Mouse (Mus musculus): ENCODE measurements around the gene Ercc2.

Gene Ercc2

GRCm38 (mm10) chr7:19381377-19382165, at the start of gene Ercc2:
Gene Ercc2, plus strand, starts transcription at chr7:19382010.
- DNase-seq (ENCODE audit: low read depth, low spot score): peak; percentile 98

- no peak for DNase-seq (ENCODE audit: low read depth, low spot score)
Observed at GRCm38 (mm10) chr7:19332709-19333352, 49.0 kb upstream of the Ercc2 start.

- DNase-seq (ENCODE audit: low read depth, low spot score): no peak
Observed at GRCm38 (mm10) chr7:19335583-19335982, 46.2 kb upstream of the Ercc2 start.

GRCm38 (mm10) chr7:19337122-19337521, 44.7 kb upstream of the Ercc2 start:
- DNase-seq (ENCODE audit: low read depth, low spot score): no peak

- DNase-seq (ENCODE audit: low read depth, low spot score): no peak
Observed at GRCm38 (mm10) chr7:19338060-19338459, 43.8 kb upstream of the Ercc2 start.

GRCm38 (mm10) chr7:19338596-19338995, 43.2 kb upstream of the Ercc2 start:
- no peak for DNase-seq (ENCODE audit: low read depth, low spot score)

GRCm38 (mm10) chr7:19341250-19341649, 40.6 kb upstream of the Ercc2 start:
- no peak for DNase-seq (ENCODE audit: low read depth, low spot score)

GRCm38 (mm10) chr7:19341761-19342409, 39.9 kb upstream of the Ercc2 start:
- no peak for DNase-seq (ENCODE audit: low read depth, low spot score)

- no peak for DNase-seq (ENCODE audit: low read depth, low spot score)
Observed at GRCm38 (mm10) chr7:19342481-19343027, 39.3 kb upstream of the Ercc2 start.

GRCm38 (mm10) chr7:19343210-19343808, 38.5 kb upstream of the Ercc2 start:
- no peak for DNase-seq (ENCODE audit: low read depth, low spot score)

- no peak for DNase-seq (ENCODE audit: low read depth, low spot score)
Observed at GRCm38 (mm10) chr7:19344237-19344847, 37.5 kb upstream of the Ercc2 start, which contains the start of gene Ercc1. Gene Ercc1, plus strand, starts transcription at chr7:19344778.

- DNase-seq (ENCODE audit: low read depth, low spot score): peak; percentile 98
Observed at GRCm38 (mm10) chr7:19344938-19345471, 36.8 kb upstream of the Ercc2 start.

- no peak for DNase-seq (ENCODE audit: low read depth, low spot score)
Observed at GRCm38 (mm10) chr7:19349188-19349915, 32.5 kb upstream of the Ercc2 start.

- no peak for DNase-seq (ENCODE audit: low read depth, low spot score)
Observed at GRCm38 (mm10) chr7:19350221-19350620, 31.6 kb upstream of the Ercc2 start.

- DNase-seq (ENCODE audit: low read depth, low spot score): no peak
Observed at GRCm38 (mm10) chr7:19354991-19355390, 26.8 kb upstream of the Ercc2 start.

- no peak for DNase-seq (ENCODE audit: low read depth, low spot score)
Observed at GRCm38 (mm10) chr7:19356311-19356710, 25.5 kb upstream of the Ercc2 start.

GRCm38 (mm10) chr7:19357381-19358375, 24.1 kb upstream of the Ercc2 start:
- no peak for DNase-seq (ENCODE audit: low read depth, low spot score)

GRCm38 (mm10) chr7:19358634-19359033, 23.2 kb upstream of the Ercc2 start:
- no peak for DNase-seq (ENCODE audit: low read depth, low spot score)

GRCm38 (mm10) chr7:19359299-19359891, 22.4 kb upstream of the Ercc2 start, which contains the start of the genes Cd3eap and Ppp1r13l:
Gene Cd3eap, minus strand, starts transcription at chr7:19359483.
Gene Ppp1r13l, plus strand, starts transcription at chr7:19359749.
- DNase-seq (ENCODE audit: low read depth, low spot score): peak; percentile 70

Measured in WW6 (cell line).